Mouse (Mus musculus) spleen, postnatal 14 days (tissue): ENCODE measurements around the gene Stoml3.

Experiments used
- DNase-seq, 2 experiments: peaks; one replicate each; pipeline ENCODE4 v3.0.0; 2021 to 2022; ENCODE audit warnings: low spot score in 2 of 2

Stoml3 gene

GRCm38 (mm10) chr3:53488353-53488752 lies at the start of gene Stoml3:
Gene Stoml3 (plus strand): TSS chr3:53488653.
- no peak for DNase-seq

- no peak for DNase-seq
These were observed 42.9 kb upstream of the Stoml3 start for GRCm38 (mm10) chr3:53445540-53445939.

GRCm38 (mm10) chr3:53446801-53447200 lies 41.7 kb upstream of the Stoml3 start:
- DNase-seq = no peak

- DNase-seq = no peak
These were observed 40.2 kb upstream of the Stoml3 start for GRCm38 (mm10) chr3:53448208-53448607.

GRCm38 (mm10) chr3:53450666-53451065 lies 37.8 kb upstream of the Stoml3 start:
- no peak for DNase-seq

- no peak for DNase-seq
These were observed 36.1 kb upstream of the Stoml3 start for GRCm38 (mm10) chr3:53452351-53452750.

GRCm38 (mm10) chr3:53453346-53453745 lies 35.1 kb upstream of the Stoml3 start:
- no peak for DNase-seq

DNA sequence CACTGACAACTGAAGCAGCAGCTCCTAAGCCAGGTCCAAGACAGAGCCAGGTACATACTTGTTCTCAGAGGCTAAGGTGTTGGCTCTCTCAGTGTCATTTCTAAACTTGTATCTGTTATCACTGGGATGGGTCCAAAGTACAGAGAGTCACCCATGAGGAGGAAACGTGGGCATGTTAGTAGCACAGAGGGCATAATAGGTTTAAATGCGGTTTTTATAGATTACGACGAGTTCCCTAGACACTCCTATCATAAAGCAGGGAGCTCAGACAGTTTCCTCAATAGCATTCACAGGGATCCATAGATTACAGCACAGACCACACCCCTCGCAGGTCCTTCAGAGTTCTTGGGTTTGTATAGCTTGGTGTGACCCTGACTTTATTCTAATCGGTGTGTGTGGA lies 34.4 kb upstream of the Stoml3 start:
- no peak for DNase-seq

DNA sequence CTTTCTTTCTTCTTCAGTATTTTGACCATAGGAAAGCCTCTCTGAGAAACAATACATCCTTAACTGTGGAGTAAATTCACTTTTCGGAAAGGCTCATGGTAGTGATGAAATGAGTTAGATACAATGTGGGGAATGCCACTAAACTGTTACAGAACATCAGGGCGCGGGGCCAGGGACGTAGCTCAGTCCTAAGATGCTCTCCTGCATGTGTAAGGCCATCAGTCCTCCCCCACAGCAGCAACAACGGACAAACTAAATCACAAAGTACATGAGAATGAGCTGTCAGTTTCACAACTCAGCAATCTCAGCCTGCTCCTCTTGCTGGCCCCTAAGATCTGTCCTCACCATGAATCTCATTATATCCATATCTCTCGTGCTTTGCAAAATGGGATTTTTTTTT lies 33.9 kb upstream of the Stoml3 start:
- DNase-seq = no peak

DNA sequence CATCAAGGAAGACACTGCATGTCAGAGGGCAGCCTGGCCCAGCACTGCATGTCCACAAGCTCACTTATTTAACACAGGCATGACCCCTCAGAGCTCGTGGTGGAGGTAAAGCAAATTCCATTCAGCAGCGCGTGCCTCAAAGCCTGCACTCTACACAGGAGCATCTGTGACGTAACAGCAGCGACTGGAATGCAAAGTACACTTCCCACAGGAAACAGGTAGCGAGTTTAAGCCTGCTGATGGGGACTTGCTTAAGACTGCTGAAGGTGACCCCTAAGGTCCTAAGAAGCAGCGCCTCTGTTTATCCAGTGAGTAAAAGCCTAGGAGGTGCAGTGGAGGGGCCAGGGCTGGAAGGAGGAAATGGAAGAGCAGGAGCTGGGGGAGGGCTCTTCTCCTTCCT lies 33.5 kb upstream of the Stoml3 start:
- no peak for DNase-seq

- no peak for DNase-seq
These were observed 30.7 kb upstream of the Stoml3 start for GRCm38 (mm10) chr3:53457750-53458149.

GRCm38 (mm10) chr3:53460106-53460505 lies 28.3 kb upstream of the Stoml3 start:
- DNase-seq = no peak

DNA sequence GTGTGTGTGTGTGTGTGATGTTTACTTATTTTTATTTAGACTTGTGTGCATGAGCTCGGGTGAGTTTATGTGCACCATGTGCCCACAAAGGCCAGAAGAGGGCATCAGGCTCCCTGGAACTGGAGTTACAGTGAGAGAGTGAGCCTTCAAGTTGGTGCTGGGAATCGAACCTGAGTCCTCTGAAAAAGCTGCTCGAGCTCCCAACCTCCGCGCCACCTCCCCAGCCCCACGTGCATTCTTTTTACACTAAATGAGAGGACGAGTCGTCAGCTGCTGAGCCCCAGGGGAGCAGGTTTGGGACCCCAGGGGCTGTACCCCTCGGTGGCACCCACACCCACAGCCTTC lies 25.8 kb upstream of the Stoml3 start:
- DNase-seq = no peak

GRCm38 (mm10) chr3:53463046-53463764 lies 25.2 kb upstream of the Stoml3 start, which contains the start of the genes Nhlrc3 and Proser1:
Gene Nhlrc3 (minus strand): TSS chr3:53463332.
Gene Proser1 (plus strand): TSS chr3:53463666.
- DNase-seq = peak; percentile 82 to 90

GRCm38 (mm10) chr3:53463765-53464114 lies 24.7 kb upstream of the Stoml3 start:
- no peak for DNase-seq

- DNase-seq = no peak
These were observed 24.2 kb upstream of the Stoml3 start for GRCm38 (mm10) chr3:53464146-53464698.

DNA sequence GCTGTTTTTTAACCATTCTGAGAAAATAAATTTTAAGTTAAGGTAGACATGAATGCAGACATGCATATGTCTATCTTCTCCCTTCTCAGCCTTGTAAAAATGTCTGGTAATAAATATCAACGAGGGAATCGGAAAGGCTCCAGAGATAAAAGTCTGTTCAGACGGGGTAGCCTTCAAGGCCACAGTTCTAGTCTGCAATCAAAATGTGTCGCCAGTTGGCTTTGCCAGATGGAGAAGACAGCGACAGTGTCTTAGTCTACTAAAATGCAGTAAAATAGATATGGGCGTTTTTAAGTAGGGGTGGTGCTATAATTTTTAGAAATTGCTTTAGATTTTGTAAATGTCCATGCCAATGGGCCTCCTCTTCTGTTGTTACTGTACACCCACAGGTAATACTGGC lies 23.1 kb upstream of the Stoml3 start:
- no peak for DNase-seq

DNA sequence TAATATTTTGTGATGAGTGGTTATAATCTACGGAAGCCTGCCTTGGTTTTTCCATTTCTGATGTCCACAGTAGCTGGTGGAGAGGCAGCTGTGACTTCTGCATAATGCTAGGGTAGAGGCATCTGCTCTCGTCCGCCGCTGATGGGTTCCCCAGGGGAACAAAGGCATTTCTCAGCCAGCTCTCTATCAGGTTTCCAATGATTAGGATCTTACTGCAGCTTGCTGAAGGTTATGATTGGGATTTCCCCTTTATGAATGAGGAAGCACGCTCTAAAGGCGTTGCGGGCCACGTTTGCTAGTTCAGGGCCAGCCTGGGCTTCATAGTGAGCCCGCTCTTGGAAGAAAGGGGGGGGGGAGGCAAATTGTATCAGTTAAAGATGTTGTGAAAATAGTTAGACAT lies 22.0 kb upstream of the Stoml3 start:
- DNase-seq = no peak

DNA sequence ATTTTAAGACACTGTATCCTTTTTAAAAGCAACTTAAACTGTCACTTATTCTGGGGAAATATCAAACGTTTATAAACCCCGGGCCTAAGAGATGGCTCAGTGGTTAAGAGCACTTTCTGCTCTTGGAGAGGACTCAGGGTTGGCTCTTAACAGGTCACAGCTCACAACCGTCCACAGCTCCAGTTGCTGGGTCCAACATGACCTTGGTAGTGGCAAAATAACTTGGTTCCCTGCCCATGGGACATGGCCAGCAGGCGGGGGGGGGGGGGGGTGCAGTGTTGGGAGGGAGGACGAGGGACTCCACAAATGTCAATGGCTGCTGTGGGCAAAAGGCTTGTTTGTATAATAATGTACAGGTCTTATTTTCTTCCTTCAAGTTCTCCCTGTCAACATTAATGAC lies 21.1 kb upstream of the Stoml3 start:
- DNase-seq = no peak

DNA sequence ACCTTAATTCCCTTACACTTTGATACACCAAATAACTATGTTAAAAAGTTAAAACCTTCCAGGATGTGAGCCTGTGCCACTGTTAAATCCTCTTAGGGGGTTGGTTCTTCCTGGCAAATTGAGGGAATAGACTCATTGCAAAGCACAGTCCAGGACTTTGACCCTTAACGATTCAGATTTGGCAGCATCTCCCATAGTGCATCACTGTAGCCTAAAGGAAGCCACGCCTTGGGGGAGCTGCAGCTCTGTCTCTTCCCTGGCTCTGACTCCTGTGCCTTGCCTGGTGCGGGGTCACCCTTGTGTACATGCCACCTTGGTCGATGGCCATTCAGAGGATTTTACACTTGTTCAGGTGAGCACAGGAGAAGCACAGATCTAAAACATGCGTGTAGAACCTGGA lies 18.8 kb upstream of the Stoml3 start:
- no peak for DNase-seq

GRCm38 (mm10) chr3:53472061-53472460 lies 16.4 kb upstream of the Stoml3 start:
- DNase-seq = no peak

DNA sequence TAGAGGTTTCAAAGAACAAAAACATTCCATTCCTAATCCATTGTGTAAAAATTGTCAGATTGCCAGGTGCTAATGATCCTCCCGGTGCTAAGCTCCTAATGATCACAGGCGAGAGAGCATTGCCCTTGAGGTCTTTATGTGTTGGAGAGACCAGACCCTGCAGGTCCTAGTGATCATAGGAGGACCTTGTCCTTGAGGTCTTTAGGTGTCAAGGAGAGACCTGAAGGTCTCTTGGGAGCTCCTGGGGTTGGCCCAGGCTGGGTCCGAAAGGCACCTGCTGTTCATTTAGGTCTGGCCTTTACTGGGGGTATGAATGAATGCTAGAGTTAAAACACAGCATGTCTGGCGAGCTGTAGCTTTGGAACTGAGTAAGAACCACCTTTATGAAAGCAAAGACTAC lies 14.3 kb upstream of the Stoml3 start:
- no peak for DNase-seq

DNA sequence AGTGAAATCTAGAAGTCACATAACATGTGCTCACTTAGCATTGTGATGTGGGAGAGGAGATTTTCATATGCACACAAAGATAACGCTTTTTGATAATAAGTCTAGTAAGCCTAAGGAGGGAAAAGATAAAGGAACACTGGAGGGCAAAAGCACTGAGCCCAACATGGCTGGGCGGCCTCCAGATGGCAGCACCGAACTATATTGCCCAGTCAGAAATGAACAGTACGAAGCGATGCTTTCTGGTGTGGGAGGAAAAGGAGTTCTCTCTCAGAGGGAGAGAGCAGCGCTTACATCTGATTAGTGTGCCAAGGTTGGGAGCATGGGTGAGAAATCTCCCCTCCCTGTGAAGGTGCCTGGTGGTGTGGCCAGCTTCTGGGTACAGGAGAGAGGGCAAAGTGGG lies 12.6 kb upstream of the Stoml3 start:
- no peak for DNase-seq

DNA sequence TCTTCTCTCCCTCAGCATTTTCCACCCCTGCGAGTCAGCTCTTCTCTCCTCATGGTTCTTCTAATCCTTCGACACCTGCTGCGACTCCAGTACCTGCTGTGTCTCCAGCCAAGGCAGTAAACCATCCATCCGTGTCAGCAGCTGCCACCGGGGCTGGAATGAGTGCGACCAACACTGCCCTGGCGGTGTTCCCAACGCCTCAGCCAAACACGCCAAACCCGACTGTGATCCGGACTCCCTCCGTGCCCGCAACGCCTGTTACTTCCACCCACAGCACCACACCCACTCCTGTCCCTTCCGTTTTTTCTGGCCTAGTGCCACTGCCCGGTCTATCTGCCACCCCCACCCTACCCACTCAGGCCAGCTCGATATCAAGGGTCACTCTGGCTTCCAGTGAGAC lies 11.0 kb upstream of the Stoml3 start:
- no peak for DNase-seq
